Mouse (Mus musculus): ENCODE results near the gene Prrc2b. TPM values are rescaled to one million over a fixed set of nuclear protein-coding genes. Genes with fewer than 3 reads are reported as not detected.

Prrc2b gene
- polyA plus RNA-seq, 3 experiments from 2014 or later = 33.6 to 40.3 (median 35.2) TPM

DNA sequence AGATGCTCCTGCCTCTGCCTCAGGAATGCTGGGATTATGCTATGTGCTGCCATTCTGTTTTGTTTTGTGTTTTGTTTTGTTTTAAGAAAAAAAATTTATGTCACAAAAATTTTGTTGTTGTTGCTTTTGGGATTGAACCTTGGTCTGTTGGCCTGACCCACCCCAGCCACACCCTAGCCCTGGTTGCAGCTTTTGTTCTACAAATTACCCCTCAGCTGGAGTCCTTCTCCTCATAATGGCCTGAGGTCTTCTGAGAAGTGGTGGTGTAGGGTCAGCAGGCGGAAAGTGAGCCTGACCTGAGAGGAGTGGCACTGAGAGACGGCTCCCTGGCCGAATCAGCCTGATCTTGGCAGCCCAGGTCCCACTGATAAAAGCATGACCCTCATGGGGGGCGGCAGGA is 11.8 kb downstream of the Prrc2b start:
- no peak for ATAC-seq

DNA sequence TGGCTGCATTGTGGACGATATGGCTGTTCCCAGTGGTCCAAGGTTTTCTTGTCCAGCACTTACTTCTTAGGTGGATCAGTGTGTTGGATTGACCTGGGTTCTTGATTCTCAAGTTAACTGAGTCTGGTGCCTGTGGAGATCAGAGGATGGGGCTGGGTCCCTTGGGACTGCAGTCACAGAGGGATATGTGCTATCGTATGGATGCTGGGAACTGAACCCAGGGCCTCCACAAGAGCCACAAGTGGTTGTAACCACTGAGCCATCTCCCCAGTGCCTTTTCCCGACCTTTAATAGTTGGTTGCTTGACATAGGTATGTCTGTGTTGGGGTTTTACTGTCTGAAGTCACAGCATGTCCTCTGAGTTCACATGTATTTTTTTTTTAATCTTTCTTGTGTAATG is 12.2 kb downstream of the Prrc2b start:
- no peak for ATAC-seq

GRCm38 (mm10) chr2:32164503-32164902 is 13.6 kb downstream of the Prrc2b start:
- peak; percentile 41 for ATAC-seq

DNA sequence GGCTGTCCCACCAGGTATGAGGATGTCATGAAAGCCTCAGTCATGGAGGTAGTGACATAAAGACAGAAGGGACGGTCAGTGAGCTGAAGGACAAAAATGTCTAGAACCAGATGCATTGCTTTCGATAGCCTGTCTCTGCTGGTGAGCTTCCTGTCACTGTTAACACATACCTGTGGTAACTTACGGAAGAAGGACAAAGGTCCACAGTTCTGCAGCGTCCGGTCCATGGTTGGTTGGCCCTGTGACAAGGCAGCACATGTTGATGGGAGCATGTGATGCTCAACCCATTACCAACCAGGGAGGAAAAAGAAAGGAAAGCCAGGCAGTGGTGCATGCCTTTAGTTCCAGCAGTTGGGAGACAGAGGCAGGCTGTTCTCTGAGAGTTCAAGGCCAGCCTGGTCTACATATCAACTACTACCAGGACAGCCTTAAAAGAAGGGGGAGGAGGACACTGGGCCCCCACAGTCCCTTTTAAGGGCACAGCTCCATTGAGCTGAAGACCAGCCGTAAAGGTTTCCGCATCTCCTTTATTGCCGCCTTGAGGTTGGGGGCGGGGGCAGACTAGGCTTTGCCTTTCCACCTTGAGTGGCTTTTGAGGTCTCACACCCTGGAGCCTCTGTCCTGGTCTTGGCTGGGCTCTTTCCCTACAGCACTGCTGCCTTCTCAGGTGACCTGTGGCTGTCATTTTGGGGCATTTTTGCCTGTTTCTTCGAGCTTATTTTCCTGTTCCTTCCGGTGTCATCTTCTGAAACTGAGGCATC is 14.3 kb downstream of the Prrc2b start:
- peak; percentile 46 for ATAC-seq

DNA sequence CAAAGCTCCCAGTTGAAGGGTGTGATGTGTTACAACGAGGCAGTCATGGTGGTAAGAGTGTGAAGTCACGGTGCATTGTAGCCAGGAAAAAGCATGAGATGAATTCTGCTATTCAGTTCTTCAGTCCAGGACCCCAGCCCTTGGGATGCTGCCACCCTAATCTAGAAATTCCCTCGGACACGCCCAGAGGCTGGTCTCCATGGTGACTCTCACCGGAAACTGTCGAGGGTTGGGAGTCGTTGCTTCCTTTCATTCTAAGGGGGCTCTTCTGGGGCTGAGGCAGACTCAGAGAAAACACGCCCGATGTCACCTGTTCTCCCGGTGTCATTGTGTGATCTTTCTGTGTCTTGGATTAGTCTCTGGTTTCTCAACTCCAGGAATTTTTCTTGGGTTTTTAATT is 15.7 kb downstream of the Prrc2b start:
- ATAC-seq = peak; percentile 27

GRCm38 (mm10) chr2:32167034-32167770 is 16.3 kb downstream of the Prrc2b start:
- no peak for ATAC-seq

DNA sequence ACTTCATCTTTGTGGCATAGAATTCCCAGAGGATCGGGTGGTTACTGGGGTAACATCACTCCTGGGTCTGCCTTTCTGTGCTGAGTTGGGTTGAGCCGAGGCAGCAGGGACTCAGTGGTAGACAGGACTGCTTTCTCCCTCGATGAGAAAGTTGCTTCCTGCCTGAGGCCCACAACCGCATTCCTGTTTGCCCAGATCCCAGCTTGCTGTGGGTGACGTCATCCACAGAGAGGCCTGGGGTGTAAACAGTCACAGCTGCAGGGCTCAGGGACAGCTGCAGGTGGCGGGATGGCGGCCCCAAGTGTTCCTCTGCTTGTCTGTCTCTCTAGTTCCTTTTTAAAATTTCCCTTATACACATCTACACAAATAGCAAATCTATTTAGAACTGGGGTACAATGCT is 16.9 kb downstream of the Prrc2b start:
- peak; percentile 70 for ATAC-seq

- no peak for ATAC-seq
Measured at GRCm38 (mm10) chr2:32169292-32169691, 18.4 kb downstream of the Prrc2b start.

- ATAC-seq = no peak
Measured at GRCm38 (mm10) chr2:32170010-32170409, 19.1 kb downstream of the Prrc2b start.

DNA sequence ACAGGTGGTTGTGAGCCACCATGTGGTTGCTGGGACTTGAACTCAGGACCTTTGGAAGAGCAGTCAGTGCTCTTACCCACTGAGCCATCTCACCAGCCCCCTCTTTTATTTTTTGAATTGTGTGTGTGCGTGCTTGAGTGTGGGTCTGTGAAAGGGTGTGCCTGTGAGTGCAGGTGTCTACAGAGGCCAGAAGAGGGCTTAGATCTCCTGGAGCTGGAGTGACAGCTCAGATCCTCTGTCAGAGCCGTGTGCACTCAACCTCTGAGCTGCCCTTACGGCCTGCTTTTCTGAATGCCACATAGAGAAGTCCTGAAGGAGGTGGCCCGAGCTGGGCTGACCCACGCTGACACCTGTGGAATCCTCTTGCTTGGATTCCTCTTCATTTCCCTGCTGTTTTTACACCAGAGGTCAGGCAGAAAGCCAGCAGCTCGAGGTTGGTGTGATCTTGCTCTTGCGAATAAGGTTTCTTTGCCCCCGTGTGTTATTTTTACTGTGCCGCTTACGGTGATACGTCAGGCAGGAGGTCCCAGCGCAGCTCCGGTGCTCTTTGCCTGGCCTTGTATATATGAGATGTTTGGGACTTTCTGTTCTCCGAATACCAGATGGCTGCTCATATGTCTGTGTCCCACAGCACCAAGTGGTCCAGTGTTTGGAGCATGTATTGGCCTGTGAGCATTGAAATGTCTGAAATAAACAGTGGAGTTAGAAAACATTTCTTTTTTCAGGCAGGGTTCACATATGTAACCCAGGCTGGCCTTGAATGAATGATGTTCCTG is 21.0 kb downstream of the Prrc2b start:
- ATAC-seq = no peak

DNA sequence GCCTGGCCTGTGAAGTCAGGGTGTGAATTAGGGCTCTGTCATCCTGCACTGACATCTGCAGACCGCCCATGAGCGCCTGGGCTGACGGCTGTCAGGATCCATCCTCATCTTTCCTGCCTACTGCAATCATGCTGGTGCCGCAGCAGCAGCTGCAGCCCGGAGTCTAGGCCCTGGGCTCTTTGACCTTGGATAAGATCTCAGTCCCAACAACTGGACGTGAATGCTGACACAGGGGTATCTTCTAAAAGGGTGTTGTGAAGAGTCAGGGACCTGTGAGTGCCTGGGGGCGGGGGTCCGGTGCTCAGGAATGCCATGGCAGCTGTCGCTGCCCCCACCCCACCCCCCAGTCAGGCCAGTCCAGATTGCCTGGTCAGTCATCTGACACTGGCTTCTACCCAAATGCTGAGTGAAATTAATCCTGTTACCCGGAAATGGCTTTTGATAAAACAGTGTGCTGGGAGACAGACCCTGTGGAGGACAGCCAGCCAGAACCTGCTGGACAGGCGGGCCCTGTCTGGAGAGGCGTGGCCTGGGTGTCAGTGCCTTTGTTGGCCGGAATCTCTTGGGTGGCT is 23.4 kb downstream of the Prrc2b start:
- no peak for ATAC-seq

DNA sequence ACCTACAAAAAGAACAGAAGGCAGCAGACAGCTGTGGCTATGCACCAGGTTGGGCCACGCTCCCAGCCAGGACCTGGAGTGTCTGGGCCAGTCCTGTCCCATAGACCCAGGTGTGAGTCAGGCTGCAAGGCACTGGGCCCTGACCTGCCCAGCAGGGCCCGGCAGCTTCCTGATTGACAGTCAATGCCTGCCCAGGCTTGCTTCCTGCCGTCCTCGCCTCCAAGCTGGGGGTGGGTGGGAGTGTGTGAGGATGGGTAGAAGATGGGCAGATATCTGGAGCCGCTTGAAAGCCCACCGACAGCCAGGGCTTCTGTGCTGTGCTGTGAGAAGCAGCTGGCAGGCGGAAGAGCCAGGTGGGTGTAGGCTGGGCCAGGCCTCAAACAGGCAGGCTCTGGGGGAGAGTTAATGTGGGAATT is 24.2 kb downstream of the Prrc2b start:
- ATAC-seq = no peak

DNA sequence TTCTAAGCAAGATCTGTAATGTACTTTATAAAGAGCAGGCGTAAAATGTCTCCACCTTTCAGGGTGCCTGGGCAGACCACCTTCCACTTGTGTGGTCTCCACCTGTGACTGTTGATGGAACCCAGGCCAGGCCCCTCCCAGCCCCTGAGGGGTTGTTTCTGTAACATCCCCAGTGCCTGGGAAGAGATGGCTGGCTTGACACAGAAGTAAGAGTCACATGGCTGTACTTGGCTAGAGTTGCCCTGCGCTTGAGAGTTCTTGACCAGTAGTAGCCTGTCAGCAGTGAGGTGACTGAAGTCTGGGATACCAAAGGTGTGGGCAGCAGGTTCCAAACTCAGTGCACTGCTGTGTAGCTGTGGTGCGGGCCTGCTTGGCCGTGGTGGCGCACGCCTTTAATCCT is 24.6 kb downstream of the Prrc2b start:
- ATAC-seq = no peak

GRCm38 (mm10) chr2:32176848-32177247 is 26.0 kb downstream of the Prrc2b start:
- no peak for ATAC-seq

DNA sequence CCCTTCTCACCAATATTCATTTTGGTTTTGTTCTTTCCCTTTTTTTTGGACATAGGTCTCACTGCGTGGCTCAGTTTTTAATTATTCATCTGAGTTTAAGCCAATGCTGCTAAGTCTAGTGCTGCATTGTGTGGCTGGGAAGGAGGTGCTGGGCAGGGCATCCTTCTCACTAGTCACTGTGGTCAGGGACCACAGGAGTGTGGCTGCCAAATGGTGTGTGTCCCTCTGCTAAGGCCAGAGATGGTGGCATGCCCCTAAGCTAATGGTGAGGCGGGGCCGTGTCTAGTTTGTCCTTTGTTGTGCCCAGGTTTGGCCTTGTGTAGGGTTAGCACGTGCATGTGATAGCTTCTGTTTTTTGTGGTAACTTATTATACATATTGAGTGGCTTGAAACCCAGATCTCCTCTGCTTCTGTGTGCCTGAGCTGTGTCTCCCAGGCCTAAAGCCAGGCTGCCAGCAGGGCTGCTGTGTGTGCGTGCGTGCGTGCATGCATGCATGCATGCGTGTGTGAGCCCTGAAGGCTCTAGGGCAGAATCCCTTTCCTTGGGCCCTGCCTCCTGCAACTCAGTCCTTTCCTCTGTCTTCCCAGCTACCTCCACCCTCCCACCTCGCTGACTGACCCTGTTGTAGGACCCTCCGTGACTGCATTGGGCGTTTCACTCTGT is 26.6 kb downstream of the Prrc2b start:
- ATAC-seq = no peak

GRCm38 (mm10) chr2:32179363-32179762 is 28.5 kb downstream of the Prrc2b start:
- ATAC-seq = no peak

DNA sequence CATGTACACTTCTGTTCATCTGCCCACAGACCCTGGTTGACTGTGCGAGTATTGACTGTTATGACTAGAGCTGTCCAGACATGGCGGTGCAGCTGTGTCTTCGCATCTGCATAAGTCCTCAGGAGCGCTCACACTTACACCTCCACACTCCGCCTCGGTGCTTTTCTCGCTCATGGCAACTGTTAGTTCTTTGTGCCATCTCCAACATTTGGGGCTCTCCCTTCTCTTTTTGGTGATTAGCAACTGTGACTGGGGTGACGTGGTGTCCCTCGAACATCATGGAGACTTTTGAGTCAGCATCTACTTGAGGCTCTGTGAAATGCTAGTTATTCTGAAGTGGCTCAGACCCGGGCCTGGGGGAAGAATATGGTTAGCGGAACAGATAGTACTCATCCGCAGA is 29.2 kb downstream of the Prrc2b start:
- peak; percentile 88 for ATAC-seq

DNA sequence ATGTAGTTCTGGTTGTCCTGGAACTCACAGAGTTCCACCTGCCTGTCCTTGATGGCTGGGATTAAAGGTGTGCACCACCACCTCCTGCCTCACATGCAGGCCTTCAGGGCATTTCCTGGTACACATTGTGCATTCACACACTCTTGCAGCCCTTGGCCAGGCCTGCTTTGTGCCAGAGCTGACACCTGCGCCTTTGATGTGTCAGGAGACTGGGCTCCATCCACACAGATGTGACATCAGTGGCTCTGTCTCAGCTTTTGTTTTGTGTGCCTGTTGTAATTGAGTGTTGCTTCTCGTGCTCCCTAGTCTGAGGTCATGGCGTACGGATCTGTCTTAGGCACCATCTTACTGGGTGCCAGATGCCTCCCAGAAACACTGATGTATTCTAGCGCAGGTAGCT is 30.5 kb downstream of the Prrc2b start:
- ATAC-seq = no peak

GRCm38 (mm10) chr2:32182119-32182518 is 31.2 kb downstream of the Prrc2b start:
- ATAC-seq = no peak

DNA sequence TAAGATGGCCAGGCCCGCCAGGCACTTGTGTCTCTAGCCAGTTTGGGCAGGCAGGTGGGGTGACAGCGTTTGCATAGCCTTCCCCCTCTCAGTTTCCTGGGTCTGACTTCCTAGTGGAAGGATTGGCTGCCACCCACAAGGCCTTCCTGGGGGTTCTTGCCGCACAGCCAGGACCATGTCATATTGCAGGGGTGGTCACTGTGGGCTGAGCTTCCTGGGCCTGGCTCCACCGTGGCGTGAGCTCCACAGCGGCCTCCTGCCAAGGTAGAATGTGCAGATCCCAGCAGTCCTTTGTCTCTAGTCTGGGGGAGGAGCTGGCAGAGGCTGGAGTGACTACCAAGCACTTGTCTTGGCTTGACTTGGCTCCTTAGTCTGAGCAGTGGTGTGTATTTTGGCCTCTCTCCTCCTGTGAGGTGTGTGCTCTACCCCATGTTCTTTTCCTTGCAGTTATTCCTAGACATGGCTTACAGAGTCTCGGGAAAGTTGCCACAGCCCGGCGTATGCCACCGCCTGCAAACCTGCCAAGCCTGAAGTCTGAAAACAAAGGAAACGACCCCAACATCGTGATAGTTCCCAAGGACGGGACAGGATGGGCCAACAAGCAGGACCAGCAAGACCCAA is 31.9 kb downstream of the Prrc2b start:
- ATAC-seq = no peak

DNA sequence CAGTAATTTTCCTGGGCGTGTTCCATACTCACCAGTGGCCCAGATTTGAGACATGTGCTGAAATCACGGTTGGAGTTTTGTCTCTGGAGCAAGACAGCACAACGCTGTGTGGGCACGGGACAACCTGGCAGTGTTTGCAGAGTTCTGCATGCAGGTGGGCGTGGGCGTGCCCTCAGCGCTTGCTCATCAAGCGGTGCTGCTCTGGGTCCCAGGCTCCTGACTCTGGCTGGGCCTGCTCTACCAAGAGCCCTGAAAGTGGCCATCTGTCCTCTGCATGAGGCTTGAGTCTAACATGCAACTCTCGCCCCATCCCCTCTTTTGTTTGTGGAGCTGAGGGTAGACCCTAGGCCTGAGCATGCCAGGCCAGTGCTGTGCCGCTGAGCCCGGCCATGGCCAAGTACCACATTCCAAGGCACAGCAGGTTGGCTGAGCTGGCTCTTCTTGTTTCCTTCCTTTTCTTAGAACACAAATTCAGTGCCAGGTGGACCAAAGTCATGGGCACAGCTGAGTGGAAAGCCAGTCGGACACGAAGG is 36.2 kb downstream of the Prrc2b start:
- no peak for ATAC-seq

- ATAC-seq = no peak
Measured at GRCm38 (mm10) chr2:32187649-32188048, 36.8 kb downstream of the Prrc2b start.

Data from inflammation-experienced regulatory T-cells, adult 6 months (primary cell).